ENCODE assay signal across 9 mouse cellular contexts in the genomic region with DNA sequence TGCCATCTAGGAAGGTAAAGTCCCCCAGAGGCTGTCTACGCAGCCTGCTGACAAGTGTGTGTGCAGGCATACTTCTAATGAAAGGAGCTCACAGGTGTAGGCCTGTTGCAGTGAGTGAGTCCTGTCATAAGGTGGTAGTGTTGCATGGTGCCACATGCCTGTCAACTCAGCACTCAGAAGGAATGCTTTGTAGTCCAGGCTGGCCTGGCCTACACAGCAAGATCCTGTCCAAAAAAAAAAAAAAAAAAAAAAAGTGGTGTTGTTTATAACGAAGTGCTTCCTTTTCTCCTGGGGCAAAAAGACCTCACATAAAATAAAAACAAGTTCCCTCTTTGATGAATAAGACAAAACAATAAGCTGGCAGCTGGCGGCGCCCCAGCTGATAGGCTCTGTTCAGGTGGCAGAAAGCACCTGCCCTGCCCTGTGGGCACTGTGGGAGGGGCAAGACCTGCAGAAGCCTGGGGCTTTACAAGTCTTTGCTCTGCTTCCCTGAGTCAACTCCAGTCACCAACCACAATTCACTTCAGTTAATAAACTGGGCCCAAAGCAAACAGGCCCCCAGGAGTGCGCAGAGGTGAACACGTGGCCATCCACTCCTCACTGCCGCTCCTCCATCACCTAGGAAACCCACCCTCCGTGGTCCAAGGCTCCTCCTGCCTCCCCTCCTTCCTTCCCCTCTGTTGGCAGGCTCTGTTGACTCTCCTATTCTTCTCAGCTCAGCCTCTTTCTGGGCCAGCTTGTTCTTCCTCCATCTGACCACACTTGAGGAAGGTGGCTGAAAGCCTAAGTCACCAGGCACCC. TPM values are rescaled to one million over a fixed set of nuclear protein-coding genes. Genes with fewer than 3 reads are reported as not detected.
DNase-seq lines count a peak whose midpoint lies in the region; ATAC-seq and TF ChIP-seq lines count a peak whose summit lies in the region.
"Had no signal": no experiment of that assay in that cellular context is flagged by ENCODE, and none has a peak within 500 bp of the region (broad histone marks: within the 10 kb centered on the region; RNA-seq: fewer than 3 reads in every experiment).

No protein-coding gene starts in this region.

- no peak for TF ChIP-seq POLR2A in lung, adult 2 months (IDR thresholded peaks at IDR 0.05; ENCODE audit: borderline replicate concordance, extremely low read depth, low read depth, low read length)

- 34% methylated on average over 8 of the region's 8 CpGs for WGBS in intestine, embryonic 16.5 days
- 17% methylated on average over 8 of the region's 8 CpGs for WGBS in lung, adult 2 months
- whole genome bisulfite sequencing in stomach, embryonic 15.5 days: 38% methylated on average over 8 of the region's 8 CpGs

- H3K9ac ChIP-seq in intestine, embryonic 16.5 days (ENCODE audit: low read depth, low read length): no peak overlapping the region
- H3K9ac ChIP-seq in stomach, embryonic 15.5 days: no peak overlapping the region

- no peaks in the 10 kb centered on the region for H3K27me3 ChIP-seq in intestine, embryonic 16.5 days (replicated peaks; ENCODE audit: control insufficient read depth, insufficient read depth, low read length)
- H3K27me3 ChIP-seq in stomach, embryonic 15.5 days (replicated peaks): no peaks in the 10 kb centered on the region
- H3K27me3 ChIP-seq: Patski had no signal

- no peaks in the 10 kb centered on the region for H3K9me3 ChIP-seq in intestine, embryonic 16.5 days (ENCODE audit: control insufficient read depth, low read length)
- H3K9me3 ChIP-seq in stomach, embryonic 15.5 days: no peaks in the 10 kb centered on the region

- no peak overlapping the region for H3K4me2 ChIP-seq in intestine, embryonic 16.5 days (ENCODE audit: low read depth, low read length)
- peak overlapping the region; percentile 4; the same call in 1 of the 2 replicates for H3K4me2 ChIP-seq in stomach, embryonic 15.5 days

- peak; percentile 45 for ATAC-seq in intestine, embryonic 16.5 days
- peak; percentile 87 for ATAC-seq in stomach, embryonic 15.5 days (ENCODE audit: insufficient read depth, low FRiP score, low read depth)
- ATAC-seq: Patski had no signal

- H3K36me3 ChIP-seq in intestine, embryonic 16.5 days (ENCODE audit: control insufficient read depth, insufficient read depth, low read length): no peaks in the 10 kb centered on the region
- no peaks in the 10 kb centered on the region for H3K36me3 ChIP-seq in stomach, embryonic 15.5 days

- peak overlapping the region; percentile 72 for H3K27ac ChIP-seq in intestine, embryonic 16.5 days (ENCODE audit: low read length)
- H3K27ac ChIP-seq in stomach, embryonic 15.5 days: peak overlapping the region; percentile 77

- H3K4me1 ChIP-seq in intestine, embryonic 16.5 days (ENCODE audit: control insufficient read depth, insufficient read depth, low read length): peaks cover 36% of the 10 kb centered on the region
- peaks cover 28% of the 10 kb centered on the region for H3K4me1 ChIP-seq in lung, adult 2 months (ENCODE audit: control insufficient read depth, insufficient read depth, low read length)
- H3K4me1 ChIP-seq in stomach, embryonic 15.5 days: peaks cover 12% of the 10 kb centered on the region; the same call in 1 of the 2 replicates

- no peak overlapping the region for H3K4me3 ChIP-seq in intestine, embryonic 16.5 days (ENCODE audit: low read length)
- H3K4me3 ChIP-seq in lung, adult 2 months (replicated peaks; ENCODE audit: extremely low read depth, low read depth, low read length): no peak overlapping the region
- no peak overlapping the region for H3K4me3 ChIP-seq in stomach, embryonic 15.5 days (replicated peaks)

- peak; percentile 92 for TF ChIP-seq CTCF in lung, adult 2 months (IDR thresholded peaks at IDR 0.05; ENCODE audit: insufficient read depth, low read length)

- peak; percentile 95 for DNase-seq in heart, adult 11 months
- DNase-seq in heart, postnatal 25 days (ENCODE audit: low spot score): no peak
- DNase-seq in 416B (ENCODE audit: low read depth): peak; percentile 9
- DNase-seq in cerebellum, postnatal 10 days: peak; percentile 49 to 57
- DNase-seq in lung, adult 2 months: peak; percentile 68
- no peak for DNase-seq in spleen, adult 18-20 months

- intact Hi-C loops in heart, postnatal 25 days (cut with DNase I): loop anchor here (2.0 kb wide), 2 partner anchors 116 to 156 kb away; no protein-coding TSS in a partner anchor

RNA-seq across cellular contexts. Expression of gene Mical2, which starts 12.5 kb away (rescaled TPM):
- 100 to 1,000 TPM in 1 of 2 experiments, 10 to 100 TPM in 1; 93.4 to 103 TPM for total RNA-seq in heart, postnatal 25 days (2021)
- 18.3 and 19.0 TPM in 2 replicates for polyA plus RNA-seq in intestine, embryonic 16.5 days (2015; fragmentation: Nextera tagmentation; extraction: Ambion mirVana)
- polyA plus RNA-seq in lung, adult 2 months (2012; rRNA removed): 49.0 and 58.2 TPM in 2 replicates
- polyA plus RNA-seq in stomach, embryonic 15.5 days (2015; fragmentation: Nextera tagmentation; extraction: Ambion mirVana): 12.5 and 12.7 TPM in 2 replicates

RNA-seq across cellular contexts. Expression of gene Dkk3, which starts 54.3 kb away (rescaled TPM):
- total RNA-seq in heart, postnatal 25 days (2021): 10 to 100 TPM; 44.8 to 46.7 TPM
- 26.1 and 26.7 TPM in 2 replicates for polyA plus RNA-seq in intestine, embryonic 16.5 days (2015; fragmentation: Nextera tagmentation; extraction: Ambion mirVana)
- 28.3 and 32.3 TPM in 2 replicates for polyA plus RNA-seq in lung, adult 2 months (2012; rRNA removed)
- polyA plus RNA-seq in stomach, embryonic 15.5 days (2015; fragmentation: Nextera tagmentation; extraction: Ambion mirVana): 30.7 and 33.1 TPM in 2 replicates

Comparison
In these comparisons a context has a peak if more than half of its experiments do, and no peak if none do; other contexts are left out.
1. DNase-seq: peak in heart, adult 11 months (single experiment), 416B (single experiment), cerebellum, postnatal 10 days (2 of 2) and lung, adult 2 months (single experiment); none in heart, postnatal 25 days (single experiment) and spleen, adult 18-20 months (0 of 2).